Mouse (Mus musculus) C2C12 (cell line): ENCODE measurements at regions not wholly inside any gene's neighbourhood (a gene's known extent, or its start where the extent isn't known, plus 50 kb on each side); places are given as distances from the start of the nearest gene placed in this dataset.

Source experiments
- CTCF ChIP-seq: IDR thresholded peaks from one replicate; pipeline ENCODE4 v1.5.1; 2011; ENCODE audit not compliant: control insufficient read depth, insufficient read depth, insufficient read length
- MYOD1 ChIP-seq: IDR thresholded peaks from one replicate; pipeline ENCODE4 v1.6.1; 2011; ENCODE audit warnings: low read depth; ENCODE audit not compliant: control insufficient read depth, insufficient read length
- USF1 ChIP-seq: IDR thresholded peaks from one replicate; pipeline ENCODE4 v1.6.1; 2011; ENCODE audit warnings: low read depth, mild to moderate bottlenecking, control low read depth, moderate library complexity

DNA sequence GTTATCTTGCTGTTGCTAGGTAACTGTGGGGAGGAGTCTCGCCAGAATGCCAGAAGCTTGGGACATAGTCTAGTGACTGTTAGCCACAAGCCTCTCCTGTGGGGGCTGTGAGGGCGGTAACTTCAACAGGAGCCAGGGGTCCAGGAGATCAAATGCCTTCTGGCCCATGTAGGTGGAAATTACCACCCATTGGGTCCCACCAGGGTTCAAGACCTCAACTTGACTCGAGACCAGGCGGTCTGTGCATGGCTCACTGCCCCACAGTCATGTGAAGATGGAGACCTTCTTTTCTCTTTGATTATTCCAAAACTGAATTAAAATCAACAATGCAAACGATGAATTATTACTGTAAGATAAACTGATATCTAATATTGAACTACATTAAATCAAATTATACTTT is 281.4 kb upstream of the BB014433 start:
- TF ChIP-seq MYOD1 (no peak), CTCF (no peak), USF1 (no peak)
